Mouse (Mus musculus): ENCODE results near the gene Crybb2.

Gene Crybb2

DNA sequence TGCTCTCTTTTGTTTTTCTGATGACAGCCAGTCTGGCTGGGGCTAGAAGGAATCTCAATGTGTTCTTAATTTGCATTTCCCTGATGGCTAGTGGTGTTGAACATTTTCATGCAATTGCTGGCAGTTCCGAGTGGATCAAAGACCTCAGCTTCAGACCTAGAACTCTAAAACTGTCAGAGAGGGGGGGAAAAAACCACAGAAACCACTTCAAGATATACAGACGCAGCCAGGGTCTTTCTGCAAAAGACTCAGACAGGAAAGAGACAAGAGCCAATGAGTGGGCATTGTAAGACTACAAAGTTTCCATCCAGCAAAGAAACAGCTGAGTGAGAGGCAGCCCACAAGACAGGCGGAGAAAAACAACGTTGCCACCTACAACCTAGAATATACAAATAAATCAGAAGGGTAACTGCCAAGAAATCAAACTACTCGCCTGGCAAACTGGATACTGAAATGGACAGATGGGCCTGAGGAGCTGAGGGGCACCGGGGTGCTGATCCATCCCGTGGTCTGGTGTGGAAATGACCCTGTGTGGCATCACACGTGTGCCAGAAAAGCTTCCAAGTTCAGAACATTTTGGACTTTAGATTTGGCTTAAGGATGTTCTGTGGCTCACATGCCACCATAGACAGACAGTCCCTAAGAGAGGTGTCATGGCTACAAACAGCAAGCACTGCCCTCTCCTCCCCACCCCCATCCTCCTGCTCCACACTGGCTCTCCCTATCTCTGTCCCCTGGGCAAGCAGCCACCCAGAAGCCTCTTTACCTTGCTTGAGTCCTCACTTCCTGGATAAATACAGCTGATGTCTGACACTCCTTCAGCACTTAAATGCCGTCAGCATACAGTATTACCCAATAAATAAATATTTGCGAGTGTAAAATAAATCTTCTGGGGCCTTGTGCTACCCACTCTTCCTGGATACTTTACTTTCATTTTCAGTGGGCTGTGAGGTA lies 34.5 kb downstream of the Crybb2 start:
- no peak; the same call in 1 of the 2 replicates for ATAC-seq (ENCODE audit: insufficient number of reproducible peaks, low FRiP score, low TSS enrichment)

GRCm38 (mm10) chr5:113031201-113031754 lies 38.6 kb downstream of the Crybb2 start:
- ATAC-seq (ENCODE audit: insufficient number of reproducible peaks, low FRiP score, low TSS enrichment), result 0 out of 2 replicates have a peak, but pooled peaks have one; percentile 32

DNA sequence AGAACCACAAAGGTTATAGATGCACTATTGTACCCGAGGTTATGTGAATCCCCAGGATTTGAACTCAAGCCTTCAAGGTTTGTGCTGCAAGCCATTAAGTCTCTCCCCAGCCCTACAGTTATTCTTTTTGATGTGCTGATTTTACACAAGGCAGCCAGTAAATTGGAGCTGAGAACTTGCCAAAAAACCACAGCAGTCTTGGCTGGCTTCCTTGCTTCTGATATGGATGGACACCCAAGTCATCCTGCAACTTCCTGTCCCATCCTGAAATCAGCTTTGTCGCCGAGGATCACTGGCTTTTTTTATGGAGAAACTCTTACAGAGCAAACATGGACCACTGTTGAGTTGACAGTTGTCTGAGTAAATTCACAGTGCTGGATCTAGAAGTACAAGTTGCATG lies 39.8 kb downstream of the Crybb2 start:
- ATAC-seq (ENCODE audit: insufficient number of reproducible peaks, low FRiP score, low TSS enrichment), result no peak

- no peak for ATAC-seq (ENCODE audit: insufficient number of reproducible peaks, low FRiP score, low TSS enrichment)
Observed at GRCm38 (mm10) chr5:113026706-113027105, 43.2 kb downstream of the Crybb2 start.

GRCm38 (mm10) chr5:113024154-113024764 lies 45.7 kb downstream of the Crybb2 start:
- ATAC-seq (ENCODE audit: insufficient number of reproducible peaks, low FRiP score, low TSS enrichment), result no peak

DNA sequence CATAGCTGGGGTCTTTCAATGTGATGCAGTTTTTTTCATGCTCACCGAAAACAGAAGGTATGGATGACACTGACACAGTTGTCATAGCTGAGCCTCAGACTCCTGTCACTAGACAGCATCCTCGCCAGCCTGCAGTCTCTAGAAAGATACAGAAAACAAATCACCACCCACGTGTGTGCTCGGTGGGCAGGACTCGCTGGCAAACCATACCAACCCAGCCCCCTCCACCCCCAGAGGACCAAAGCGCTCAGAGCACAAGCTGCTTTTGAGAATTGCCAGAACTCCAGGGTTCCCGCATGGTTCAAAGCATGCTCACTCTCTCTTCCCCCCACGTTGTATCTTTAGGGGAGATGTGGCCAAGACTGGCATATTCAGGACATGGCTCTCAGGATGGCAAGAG lies 51.7 kb downstream of the Crybb2 start:
- ATAC-seq (ENCODE audit: insufficient number of reproducible peaks, low FRiP score, low TSS enrichment), result no peak

- ATAC-seq (ENCODE audit: insufficient number of reproducible peaks, low FRiP score, low TSS enrichment), result no peak
Observed at GRCm38 (mm10) chr5:113017004-113017403, 52.9 kb downstream of the Crybb2 start.

DNA sequence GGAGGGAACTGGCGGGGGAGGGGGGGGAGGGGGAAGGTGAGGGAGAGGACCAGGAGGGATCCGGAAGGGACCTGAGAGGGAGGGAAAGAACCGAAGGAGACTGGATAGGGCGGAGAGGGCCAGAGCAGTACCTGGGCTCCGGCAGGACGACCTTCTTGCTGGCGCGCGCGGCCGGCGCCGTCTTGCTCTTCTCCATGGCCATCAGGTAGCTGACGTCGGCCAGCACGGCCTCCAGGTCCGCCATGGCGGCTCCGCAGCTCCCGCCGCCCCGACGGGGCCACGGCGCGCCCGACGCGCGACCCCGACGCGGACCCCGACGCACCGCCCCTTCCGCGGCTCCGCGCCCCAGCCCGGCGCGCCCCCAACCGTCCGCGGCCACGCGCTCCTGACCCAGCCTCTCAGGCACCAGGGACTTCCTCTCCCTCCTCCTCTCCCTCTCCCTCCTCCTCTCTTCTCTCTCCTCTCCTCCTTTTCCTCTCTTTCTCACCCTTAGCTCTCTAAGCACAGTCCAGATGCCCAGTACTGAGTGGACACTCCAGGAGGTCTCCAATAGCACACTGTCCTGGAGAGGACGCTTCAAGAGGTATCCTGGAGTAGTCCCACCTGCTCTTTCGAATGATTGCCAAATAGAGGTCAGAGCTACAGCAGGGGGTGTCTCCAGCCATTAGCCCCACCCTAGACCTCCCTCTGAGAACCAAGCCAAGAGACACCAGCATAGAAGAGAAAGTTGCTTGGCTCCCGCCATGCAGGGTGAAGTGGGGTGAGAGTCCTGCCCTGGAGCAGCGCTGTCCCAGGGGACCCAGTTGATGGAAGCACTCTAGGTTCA lies 54.5 kb downstream of the Crybb2 start, which contains the start of gene Grk3:
Gene Grk3 (minus strand): TSS at position 556 of the 826 bp plus-strand sequence.
- ATAC-seq (ENCODE audit: insufficient number of reproducible peaks, low FRiP score, low TSS enrichment), result peak; percentile 56

DNA sequence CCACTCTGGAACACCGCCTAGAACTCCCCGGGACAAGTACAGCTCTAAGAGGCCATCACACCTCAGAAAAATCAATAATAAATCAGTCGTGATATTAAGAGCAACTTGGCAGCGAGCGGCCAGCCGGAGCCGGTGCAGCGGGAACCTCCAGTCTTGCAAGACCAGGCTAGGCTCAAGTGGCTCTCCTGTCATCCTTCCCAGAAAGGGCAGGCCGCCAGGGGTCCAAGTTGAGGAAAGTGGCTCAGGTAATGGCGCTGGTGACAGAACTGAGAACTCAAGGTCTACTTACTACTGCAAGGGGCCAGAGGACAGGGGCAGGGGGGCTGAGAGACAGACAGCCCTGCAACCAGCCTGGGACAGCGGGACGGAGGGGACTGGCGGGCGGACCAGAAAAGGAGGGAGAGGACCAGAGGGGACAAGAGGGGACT lies 55.1 kb downstream of the Crybb2 start:
- peak; percentile 18; the same call in 1 of the 2 replicates for ATAC-seq (ENCODE audit: insufficient number of reproducible peaks, low FRiP score, low TSS enrichment)

GRCm38 (mm10) chr5:113014111-113014807 lies 55.7 kb downstream of the Crybb2 start:
- no peak for ATAC-seq (ENCODE audit: insufficient number of reproducible peaks, low FRiP score, low TSS enrichment)

- ATAC-seq (ENCODE audit: insufficient number of reproducible peaks, low FRiP score, low TSS enrichment), result no peak
Observed at GRCm38 (mm10) chr5:113011926-113012325, 58.0 kb downstream of the Crybb2 start.

- ATAC-seq (ENCODE audit: insufficient number of reproducible peaks, low FRiP score, low TSS enrichment), result no peak
Observed at GRCm38 (mm10) chr5:113009183-113009820, 60.6 kb downstream of the Crybb2 start.

GRCm38 (mm10) chr5:113008496-113008895 lies 61.4 kb downstream of the Crybb2 start:
- ATAC-seq (ENCODE audit: insufficient number of reproducible peaks, low FRiP score, low TSS enrichment), result no peak

All from cerebellum, adult (tissue).